ENCODE assay signal across 8 mouse cellular contexts in genomic region chrY:89267946-89268345, GRCm38 (mm10).
A peak's percentile ranks its signal among the peaks of the same experiment; 100 is the strongest.
DNase-seq lines count a peak whose midpoint lies in the region.

No protein-coding gene starts in this region.

- peak; percentile 0 for DNase-seq in T-cell, adult 2 months (ENCODE audit: low spot score)
- DNase-seq in frontal cortex, postnatal 36 days (ENCODE audit: low spot score in 2 of 2), result peak; percentile 0
- DNase-seq in heart, adult 8-10 months (ENCODE audit: low spot score), result peak; percentile 0
- peak; percentile 1 for DNase-seq in kidney, adult 18-20 months
- DNase-seq in layer of hippocampus, adult 8-10 months (ENCODE audit: low spot score in 2 of 2), result peak; percentile 0
- peak; percentile 0 to 1 for DNase-seq in natural killer cell, adult 2 months (ENCODE audit: low spot score in 2 of 2)
- peak; percentile 25 for DNase-seq in testis, postnatal 10 days (ENCODE audit: low spot score)
- DNase-seq in urinary bladder, postnatal 14 days (ENCODE audit: low spot score), result peak; percentile 1

Comparison
In these comparisons a context has a peak if more than half of its experiments do, and no peak if none do; other contexts are left out.
1. Peak in every context shown above with its lines: DNase-seq.